Mouse (Mus musculus) right cerebral cortex, postnatal 25 days (tissue): ENCODE results near the gene Gabrb3.
"Not testable (repeated sequence)": the region's sequence is repeated elsewhere in the genome, so short reads cannot be mapped to it uniquely, and the experiment has no call there.

Experiments used
- DNase-seq: peaks from one replicate; pipeline ENCODE4 v3.0.0; 2022

Gene Gabrb3

DNA sequence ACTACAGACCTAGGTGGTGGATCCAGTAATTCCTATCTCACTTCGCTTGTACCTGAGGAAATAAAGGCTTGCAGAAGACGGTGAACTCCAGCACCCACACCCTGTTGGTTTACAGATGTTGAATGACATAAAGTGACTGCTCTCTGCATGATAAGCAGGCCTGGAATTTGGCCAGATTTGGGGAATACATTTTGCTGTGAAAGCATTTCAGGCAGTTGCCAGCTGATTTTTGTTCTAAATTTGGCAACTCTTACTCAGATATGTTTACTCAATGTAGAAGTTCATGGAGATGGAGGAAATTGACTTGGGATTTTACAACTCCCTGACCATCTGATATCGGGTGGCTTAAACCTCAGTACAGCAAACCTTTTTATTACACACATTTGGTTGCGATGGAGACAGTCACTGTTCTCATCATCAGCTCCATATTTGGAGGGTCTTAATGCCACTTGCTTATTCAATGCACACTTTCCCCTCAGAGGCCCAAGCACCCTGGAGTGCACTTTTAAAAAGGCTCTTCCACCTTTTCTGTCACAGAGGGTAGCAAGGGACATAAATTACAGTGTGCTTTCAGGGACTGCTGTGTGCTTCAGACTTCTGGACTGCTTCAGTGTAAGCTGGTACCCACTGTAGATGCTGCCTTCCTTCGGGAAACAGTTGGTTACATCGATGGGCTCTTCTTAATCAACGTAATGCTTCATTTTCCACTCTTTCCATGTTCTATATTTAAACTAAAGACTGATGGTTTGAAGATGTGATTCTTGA lies 287.7 kb downstream of the Gabrb3 start:
- DNase-seq: no peak

DNA sequence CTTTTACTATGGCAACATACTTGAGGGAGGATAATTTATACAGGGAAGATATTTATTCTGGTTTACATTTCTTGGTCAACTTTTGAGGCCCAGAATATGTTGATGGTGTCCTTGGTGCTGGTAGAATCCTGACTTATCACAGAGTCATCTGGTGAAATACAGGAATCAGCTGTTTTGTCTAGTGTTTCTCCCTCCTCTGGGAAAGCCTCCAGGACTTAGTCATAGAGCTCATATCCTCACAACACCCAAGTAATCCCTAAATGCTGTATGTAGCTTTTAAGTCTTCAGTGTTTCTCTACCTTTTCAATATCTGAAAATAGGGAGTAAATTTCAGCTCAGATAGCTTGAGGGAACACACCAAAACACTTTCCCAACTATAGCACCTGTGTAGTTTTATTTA lies 292.2 kb downstream of the Gabrb3 start:
- DNase-seq: no peak

DNA sequence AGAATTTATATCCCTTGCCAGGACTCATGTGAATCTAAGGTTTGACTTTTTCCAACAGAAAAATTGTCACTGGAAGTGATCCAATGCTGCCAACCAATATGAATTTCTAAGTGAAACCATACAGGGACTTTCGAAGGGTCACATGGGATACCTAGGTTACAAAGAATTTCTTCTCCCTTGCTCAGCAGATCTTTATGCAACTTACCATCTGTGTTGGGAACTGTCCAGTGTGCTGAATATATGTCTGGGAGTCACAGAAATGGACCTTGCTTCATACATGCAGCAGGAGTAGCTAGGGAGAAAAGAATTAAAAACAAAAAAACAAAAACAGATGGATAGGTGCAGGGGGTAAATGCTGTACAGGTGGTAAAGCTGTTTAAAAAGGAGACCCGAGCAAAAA lies 327.3 kb downstream of the Gabrb3 start:
- no peak for DNase-seq

DNA sequence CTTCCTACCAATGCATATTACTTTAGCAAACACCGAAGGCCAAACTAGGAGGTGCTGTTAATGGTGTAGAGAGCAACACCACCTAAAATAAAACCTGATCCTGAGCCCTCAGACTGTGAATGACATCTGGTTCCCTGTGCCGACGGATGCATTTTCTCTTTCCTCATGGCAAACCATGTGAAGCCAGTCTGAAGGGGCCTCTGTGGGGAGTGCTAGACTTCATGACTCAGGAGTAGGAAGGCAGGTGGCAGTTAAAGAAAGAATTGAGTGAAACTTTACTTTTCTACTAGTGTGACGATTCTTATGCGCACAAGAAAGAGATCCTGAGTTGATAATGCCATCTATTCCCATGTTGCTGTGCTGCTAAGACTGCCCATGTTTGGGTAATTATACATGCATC lies 341.0 kb downstream of the Gabrb3 start:
- no peak for DNase-seq

DNA sequence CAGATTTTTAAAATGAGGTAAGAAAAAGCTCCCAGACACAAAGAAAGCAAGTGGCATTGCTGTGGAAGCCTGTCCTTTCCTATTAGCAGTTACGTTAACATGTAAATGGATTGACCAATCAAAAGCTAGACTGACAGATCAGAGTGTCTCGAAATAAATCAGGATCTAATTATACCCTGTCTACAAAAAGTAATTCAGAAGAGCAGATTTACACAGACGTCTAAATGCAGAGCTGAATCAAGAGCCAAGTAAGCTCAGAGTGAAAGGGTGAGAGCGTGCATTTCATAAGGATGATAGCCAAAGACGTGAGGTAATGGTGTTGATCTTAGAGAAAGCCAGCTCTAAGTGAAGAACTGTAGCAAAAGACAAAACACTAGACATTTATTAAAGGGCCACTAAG lies 359.3 kb downstream of the Gabrb3 start:
- no peak for DNase-seq

DNA sequence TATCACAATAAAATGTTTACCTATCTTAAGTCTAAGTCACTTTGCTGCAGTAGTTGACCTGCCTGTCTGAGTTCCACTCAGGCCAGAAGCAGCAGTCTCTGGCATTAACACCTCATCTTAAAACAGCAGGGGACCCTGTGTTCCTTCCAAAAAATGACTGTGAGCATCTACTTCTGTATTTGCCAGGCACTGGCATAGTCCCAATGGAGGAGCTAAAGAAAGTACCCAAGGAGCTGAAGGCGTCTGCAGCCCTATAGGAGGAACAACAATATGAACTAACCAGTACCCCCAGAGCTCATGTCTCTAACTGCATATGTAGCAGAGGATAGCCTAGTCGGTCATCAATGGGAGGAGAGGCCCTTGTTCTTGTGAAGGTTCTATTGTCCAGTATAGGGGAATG lies 366.6 kb downstream of the Gabrb3 start:
- not testable (repeated sequence) for DNase-seq

DNA sequence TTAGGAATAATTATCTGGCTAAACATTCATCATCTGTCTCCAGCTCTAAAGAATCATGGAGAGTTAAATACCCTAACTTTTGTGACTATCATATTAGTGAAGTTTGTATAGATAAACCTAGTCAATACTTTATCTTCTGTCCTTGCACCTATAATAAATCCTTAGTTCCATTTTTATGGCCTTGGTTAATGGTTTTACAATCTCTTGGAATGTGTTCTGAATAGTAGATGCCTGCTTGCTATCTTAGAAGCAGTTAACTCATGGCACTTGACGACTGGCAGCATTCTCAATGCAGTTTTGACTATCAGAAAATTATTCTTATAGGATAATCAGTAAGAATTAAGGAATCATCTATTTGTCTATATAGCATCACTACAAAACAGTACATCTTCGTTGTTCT lies 368.0 kb downstream of the Gabrb3 start:
- no peak for DNase-seq

DNA sequence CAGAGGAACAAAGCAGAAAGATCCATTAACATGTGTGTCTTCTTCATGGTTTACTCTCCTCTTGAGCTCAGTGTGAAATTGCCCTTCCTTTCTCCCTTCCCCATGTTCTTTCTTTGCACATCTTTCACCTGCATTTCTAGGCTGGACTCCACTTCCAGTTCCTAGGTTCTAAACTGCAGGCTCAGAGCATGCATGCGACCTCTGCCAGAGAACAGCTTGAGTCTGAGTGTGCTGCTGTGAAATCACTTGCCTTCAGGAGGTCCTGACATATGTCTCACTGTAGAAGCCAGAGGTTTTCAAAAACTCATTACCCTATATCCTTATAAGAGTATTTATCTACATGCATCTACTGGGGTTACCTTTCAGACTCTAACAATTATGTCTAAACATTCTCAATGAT lies 383.8 kb downstream of the Gabrb3 start:
- DNase-seq: no peak

DNA sequence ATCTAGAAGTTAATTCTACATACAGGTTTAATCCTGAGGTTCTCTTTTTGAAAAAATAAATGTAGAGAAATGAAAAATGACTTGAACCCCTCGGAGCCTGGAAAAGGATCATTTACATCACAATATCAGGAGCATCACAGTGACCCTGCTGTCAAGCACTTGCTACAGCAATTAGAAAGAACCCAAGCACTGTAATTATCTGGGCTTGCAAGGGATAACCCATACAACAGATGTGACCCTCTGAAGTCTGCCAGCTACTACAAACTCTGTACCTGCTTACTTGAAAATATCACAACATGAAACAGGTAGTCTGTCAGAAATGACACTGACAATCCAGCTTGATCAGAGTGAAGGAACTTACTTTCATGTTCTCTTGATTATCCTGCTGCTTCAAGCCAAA lies 394.2 kb downstream of the Gabrb3 start:
- no peak for DNase-seq

DNA sequence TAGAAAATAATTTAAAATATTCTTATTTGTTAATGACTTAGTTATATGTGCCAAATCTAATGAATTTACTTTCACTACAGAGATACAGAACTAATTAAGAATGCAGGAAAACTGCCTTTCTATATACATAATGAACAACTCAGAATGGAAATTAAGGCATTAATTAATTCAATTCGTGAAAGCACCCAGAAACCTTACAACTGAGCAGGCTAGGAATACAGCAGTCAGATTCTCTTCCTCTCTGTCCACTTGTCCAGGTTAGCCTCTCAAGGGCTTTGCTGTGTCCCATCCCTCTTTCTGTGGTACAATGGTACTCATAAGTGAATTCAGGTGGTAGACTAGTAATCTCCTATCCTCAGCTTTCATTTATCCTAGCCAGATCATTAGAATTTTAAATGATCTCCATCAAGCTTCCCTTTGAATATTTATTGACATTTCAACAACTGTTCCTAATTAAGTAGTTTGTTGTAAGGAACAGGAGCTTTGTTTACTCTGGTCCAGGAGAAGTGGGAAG lies 422.9 kb downstream of the Gabrb3 start:
- no peak for DNase-seq

DNA sequence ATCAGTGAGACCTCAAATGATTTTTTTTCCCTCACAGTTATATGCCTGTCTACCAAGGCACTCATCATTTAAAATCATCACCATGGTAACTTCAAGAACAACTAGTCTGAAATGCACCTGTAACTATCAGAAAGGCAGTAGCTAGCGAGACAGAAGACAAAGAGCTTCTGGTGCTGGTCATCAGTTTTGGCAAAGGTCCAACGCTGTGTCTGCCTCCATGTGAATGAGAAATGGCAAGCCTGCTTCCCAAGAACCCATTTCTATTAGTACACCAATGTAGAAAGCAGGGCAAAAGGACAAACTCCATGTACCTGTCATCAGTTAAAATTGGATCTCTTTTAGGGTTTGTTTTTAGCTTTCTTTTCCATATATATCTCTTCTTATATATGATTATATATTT lies 448.5 kb downstream of the Gabrb3 start:
- no peak for DNase-seq
